Mouse (Mus musculus) embryonic facial prominence, embryonic 14.5 days (tissue): ENCODE data around the gene Kbtbd6. TPM values are rescaled to one million over a fixed set of nuclear protein-coding genes. Genes with fewer than 3 reads are reported as not detected.
"Not testable (repeated sequence)": the region's sequence is repeated elsewhere in the genome, so short reads cannot be mapped to it uniquely, and the experiment has no call there.

Source experiments
- ATAC-seq: fragments of 200-750 bp; cut with Nextera tagmentation; 2 replicates; pipeline ENCODE4 v1.8.0; 2017; ENCODE audit warnings: low read depth, moderate number of reproducible peaks, moderate TSS enrichment
- DNase-seq: peaks from one replicate; pipeline ENCODE4 v3.0.0-alpha.2; 2015; ENCODE audit warnings: low spot score
- H3K27ac ChIP-seq: fragments of 300-500 bp; sonication (generic); replicated peaks from 2 replicates; pipeline ENCODE4 v1.5.1; 2014; ENCODE audit warnings: low read depth, mild to moderate bottlenecking, low read length, moderate library complexity
- H3K27me3 ChIP-seq: fragments of 300-500 bp; sonication (generic); replicated peaks from 2 replicates; pipeline ENCODE4 v1.6.1; 2014; ENCODE audit warnings: low read length; ENCODE audit not compliant: control insufficient read depth, insufficient read depth
- H3K36me3 ChIP-seq: fragments of 300-500 bp; sonication (generic); 2 replicates; pipeline ENCODE4 v1.6.1; 2014; ENCODE audit warnings: low read length, mixed read lengths; ENCODE audit not compliant: control insufficient read depth, insufficient read depth
- H3K4me1 ChIP-seq: fragments of 300-500 bp; sonication (generic); 2 replicates; pipeline ENCODE4 v1.6.1; 2014; ENCODE audit warnings: antibody characterized with exemption, low read length; ENCODE audit not compliant: control insufficient read depth, insufficient read depth
- H3K4me2 ChIP-seq: fragments of 300-500 bp; sonication (generic); 2 replicates; pipeline ENCODE4 v1.6.1; 2014; ENCODE audit warnings: low read depth, mild to moderate bottlenecking, low read length, moderate library complexity, mixed read lengths
- H3K4me3 ChIP-seq: fragments of 300-500 bp; sonication (generic); 2 replicates; pipeline ENCODE4 v1.5.1; 2014; ENCODE audit warnings: low read depth, mild to moderate bottlenecking, low read length
- H3K9ac ChIP-seq: fragments of 300-500 bp; sonication (generic); 2 replicates; pipeline ENCODE4 v1.6.1; 2014; ENCODE audit warnings: low read depth, mild to moderate bottlenecking, low read length, moderate library complexity, mixed read lengths
- H3K9me3 ChIP-seq: fragments of 300-500 bp; sonication (generic); 2 replicates; pipeline ENCODE4 v1.6.1; 2016; ENCODE audit warnings: low read length; ENCODE audit not compliant: control insufficient read depth
- WGBS: fragments of 180-500 bp; shearing (Covaris S2); extraction: QIAGEN DNeasy Blood & Tissue Kit; methylation state at CpG from one replicate; pipeline ENCODE4 v1.1.7; 2014; 5-methylcytosine and 5-hydroxymethylcytosine counted together
- polyA plus RNA-seq: library from polyadenylated mRNA; unstranded; fragments of >200 nt; fragmentation: Nextera tagmentation; extraction: Ambion mirVana; gene quantifications from 2 replicates; pipeline ENCODE4 v1.2.1, GENCODE M21; 2014

The Kbtbd6 gene
- polyA plus RNA-seq, 1 experiment from 2014 or later, result 2.4 TPM

DNA sequence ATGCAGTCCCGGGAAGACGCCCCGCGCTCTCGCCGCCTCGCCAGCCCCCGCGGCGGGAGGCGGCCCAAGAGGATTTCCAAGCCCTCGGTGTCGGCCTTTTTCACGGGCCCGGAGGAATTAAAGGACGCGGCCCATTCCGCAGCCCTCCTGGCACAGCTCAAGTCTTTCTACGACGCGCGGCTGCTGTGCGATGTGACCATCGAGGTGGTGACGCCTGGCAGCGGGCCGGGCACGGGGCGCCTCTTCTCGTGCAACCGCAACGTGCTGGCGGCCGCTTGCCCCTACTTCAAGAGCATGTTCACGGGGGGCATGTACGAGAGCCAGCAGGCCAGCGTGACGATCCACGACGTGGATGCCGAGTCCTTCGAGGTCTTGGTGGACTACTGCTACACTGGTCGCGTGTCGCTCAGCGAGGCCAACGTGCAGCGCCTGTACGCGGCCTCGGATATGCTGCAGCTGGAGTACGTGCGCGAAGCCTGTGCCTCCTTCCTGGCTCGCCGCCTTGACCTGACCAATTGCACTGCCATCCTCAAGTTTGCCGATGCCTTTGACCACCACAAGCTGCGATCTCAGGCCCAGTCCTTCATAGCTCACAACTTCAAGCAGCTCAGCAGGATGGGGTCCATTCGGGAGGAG lies 24.8 kb upstream of the Kbtbd6 start:
- Histone ChIP-seq H3K4me2 (peak overlapping the region; percentile 51), H3K9ac (peak overlapping the region; percentile 63), H3K36me3 (peaks cover 13% of the 10 kb centered on the region), H3K27ac (peak overlapping the region; percentile 85), H3K4me3 (peak overlapping the region; percentile 47), H3K9me3 (peaks cover 14% of the 10 kb centered on the region)
- not testable (repeated sequence) for H3K27me3 ChIP-seq, DNase-seq, H3K4me1 ChIP-seq
- ATAC-seq, result peak; percentile 3; the same call in 1 of the 2 replicates
- WGBS, result 100% methylated on average over 1 of the region's 59 CpGs

DNA sequence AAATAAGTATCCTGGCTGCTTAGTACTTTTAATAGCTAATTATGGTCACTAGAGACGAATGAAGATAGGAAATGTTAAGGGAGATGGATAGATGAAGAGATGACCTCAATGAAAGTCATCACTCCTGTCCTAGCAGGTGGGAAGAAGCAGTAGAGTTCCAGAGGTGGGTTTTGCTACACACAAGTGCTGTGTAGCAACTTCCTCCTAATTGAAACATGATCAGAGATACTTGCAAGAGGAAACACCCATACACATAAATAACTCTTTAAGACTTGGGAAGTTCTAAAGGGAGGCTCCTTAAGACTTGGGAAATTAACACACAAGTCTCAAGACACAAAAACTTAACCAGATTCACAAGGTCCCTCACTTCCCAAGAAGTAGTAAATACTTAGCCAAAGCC lies 17.6 kb upstream of the Kbtbd6 start:
- H3K27me3 ChIP-seq, result no peaks in the 10 kb centered on the region
- no peak for ATAC-seq

DNA sequence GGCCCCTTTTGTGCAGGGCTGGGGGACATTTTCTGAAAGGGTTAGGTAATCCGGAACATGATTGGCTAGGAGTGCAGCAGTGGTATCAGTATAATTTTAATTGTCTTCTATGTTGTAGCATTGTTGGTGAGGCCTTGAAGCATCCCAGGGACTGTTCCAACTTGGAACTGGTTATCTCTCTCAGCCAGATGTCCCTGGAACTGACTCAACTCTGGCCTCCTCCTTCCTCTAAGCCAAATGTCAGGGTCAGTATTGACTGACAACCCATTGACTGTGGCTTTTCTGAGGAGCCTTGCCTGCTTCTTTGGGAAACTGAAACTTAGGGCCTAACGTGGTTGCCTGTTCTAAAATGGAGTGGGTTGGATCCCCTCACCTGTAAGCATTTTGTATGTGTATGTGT lies 11.0 kb upstream of the Kbtbd6 start:
- Histone ChIP-seq H3K9me3 (no peaks in the 10 kb centered on the region), H3K9ac (no peak overlapping the region)
- WGBS, result 86% methylated on average over 2 of the region's 2 CpGs

More for the DNA sequence above, 17.6 kb upstream of the Kbtbd6 start:
- no peaks in the 10 kb centered on the region for H3K4me1 ChIP-seq
- no peaks in the 10 kb centered on the region for H3K36me3 ChIP-seq
- H3K9ac ChIP-seq, result no peak overlapping the region
- DNase-seq, result no peak
- no peaks in the 10 kb centered on the region for H3K9me3 ChIP-seq
- H3K4me3 ChIP-seq, result no peak overlapping the region
- H3K4me2 ChIP-seq, result no peak overlapping the region
- 77% methylated on average over 1 of the region's 1 CpGs for WGBS
- H3K27ac ChIP-seq, result no peak overlapping the region

DNA sequence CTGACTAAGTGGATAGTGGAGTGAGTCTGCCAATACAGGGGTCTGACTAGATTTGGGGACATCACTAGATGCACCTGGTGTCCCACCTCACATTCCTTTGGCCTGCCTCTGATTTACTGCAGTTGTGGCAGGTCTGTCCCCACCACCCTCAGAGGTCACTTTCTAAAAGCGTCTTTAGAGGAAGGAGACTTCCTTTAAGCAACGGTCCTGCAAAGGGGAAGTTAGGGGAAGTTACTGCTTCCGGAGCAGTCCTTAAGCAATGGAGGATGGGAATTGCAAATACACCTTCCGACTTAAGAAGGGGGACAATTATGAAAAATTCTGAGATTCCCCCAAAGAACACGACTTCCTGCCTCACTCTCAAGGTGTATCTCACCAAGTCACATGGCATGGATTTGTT lies 10.2 kb upstream of the Kbtbd6 start:
- DNase-seq (no peak), ATAC-seq (no peak)
- H3K4me1 ChIP-seq, result no peaks in the 10 kb centered on the region
- H3K27me3 ChIP-seq, result no peaks in the 10 kb centered on the region
- no peak overlapping the region for H3K27ac ChIP-seq
- H3K9ac ChIP-seq, result no peak overlapping the region
- no peaks in the 10 kb centered on the region for H3K36me3 ChIP-seq
- H3K4me3 ChIP-seq, result no peak overlapping the region
- H3K4me2 ChIP-seq, result no peak overlapping the region
- WGBS, result 84% methylated on average over 5 of the region's 5 CpGs
- H3K9me3 ChIP-seq, result no peaks in the 10 kb centered on the region

More for the DNA sequence above, 11.0 kb upstream of the Kbtbd6 start:
- no peak for ATAC-seq
- Histone ChIP-seq H3K27me3 (no peaks in the 10 kb centered on the region), H3K4me1 (no peaks in the 10 kb centered on the region), H3K27ac (no peak overlapping the region), H3K4me2 (no peak overlapping the region), H3K4me3 (no peak overlapping the region), H3K36me3 (no peaks in the 10 kb centered on the region)
- no peak for DNase-seq

DNA sequence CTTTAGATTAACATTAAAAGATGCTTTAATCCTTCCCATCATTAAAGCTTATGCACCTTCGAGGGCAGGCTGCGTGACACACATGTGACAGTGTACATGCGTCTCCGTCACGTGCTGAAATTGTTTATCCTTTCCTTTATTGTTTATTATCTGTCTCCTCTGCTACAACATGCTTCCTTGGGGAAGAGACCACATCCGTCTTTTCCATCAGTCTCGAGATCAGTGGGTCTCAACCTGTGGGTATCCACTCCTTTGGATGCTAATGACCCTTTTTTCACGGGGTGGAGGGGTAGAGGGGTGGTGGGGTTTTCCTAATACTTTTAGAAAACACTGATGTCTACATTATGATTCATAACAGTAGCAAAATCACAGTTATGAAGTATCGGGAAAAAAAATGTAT lies 7.0 kb upstream of the Kbtbd6 start:
- Histone ChIP-seq H3K27me3 (no peaks in the 10 kb centered on the region), H3K4me2 (no peak overlapping the region), H3K4me3 (no peak overlapping the region), H3K9ac (no peak overlapping the region), H3K4me1 (no peaks in the 10 kb centered on the region), H3K27ac (no peak overlapping the region), H3K9me3 (no peaks in the 10 kb centered on the region), H3K36me3 (no peaks in the 10 kb centered on the region)
- WGBS, result 88% methylated on average over 9 of the region's 9 CpGs
- ATAC-seq, result no peak
- DNase-seq, result no peak

DNA sequence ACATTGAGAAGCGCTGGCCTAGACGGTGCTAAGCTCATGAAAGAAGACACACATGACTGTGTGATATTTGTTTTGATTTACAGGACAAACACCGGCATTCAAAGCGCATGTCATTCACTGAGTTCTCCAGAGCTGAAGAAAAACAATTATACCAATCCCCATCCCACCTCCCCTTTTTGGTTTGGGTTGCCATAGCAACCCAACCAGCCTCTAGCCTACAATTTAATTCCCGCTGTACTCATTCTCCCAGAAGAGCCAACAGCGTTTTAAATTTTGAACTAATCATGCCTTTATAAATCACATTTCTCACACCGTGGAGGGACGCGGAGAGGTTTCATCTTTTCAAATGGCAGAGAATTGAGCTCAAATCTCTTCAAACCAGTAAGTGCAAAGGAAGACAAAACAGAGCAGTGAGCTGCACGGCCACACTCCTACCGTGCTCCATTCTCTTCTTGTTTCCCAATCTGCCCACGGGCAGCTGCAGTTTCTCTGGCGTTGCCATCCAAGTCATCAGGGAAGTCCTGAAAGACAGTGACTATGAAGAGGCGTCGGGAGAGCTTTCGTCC lies 6.5 kb upstream of the Kbtbd6 start:
- Histone ChIP-seq H3K36me3 (no peaks in the 10 kb centered on the region), H3K27ac (no peak overlapping the region), H3K27me3 (no peaks in the 10 kb centered on the region), H3K4me2 (no peak overlapping the region), H3K4me1 (no peaks in the 10 kb centered on the region), H3K4me3 (no peak overlapping the region), H3K9ac (no peak overlapping the region), H3K9me3 (no peaks in the 10 kb centered on the region)
- DNase-seq (peak; percentile 18), ATAC-seq (0 out of 2 replicates have a peak, but pooled peaks have one; percentile 33)
- WGBS, result 56% methylated on average over 16 of the region's 16 CpGs

DNA sequence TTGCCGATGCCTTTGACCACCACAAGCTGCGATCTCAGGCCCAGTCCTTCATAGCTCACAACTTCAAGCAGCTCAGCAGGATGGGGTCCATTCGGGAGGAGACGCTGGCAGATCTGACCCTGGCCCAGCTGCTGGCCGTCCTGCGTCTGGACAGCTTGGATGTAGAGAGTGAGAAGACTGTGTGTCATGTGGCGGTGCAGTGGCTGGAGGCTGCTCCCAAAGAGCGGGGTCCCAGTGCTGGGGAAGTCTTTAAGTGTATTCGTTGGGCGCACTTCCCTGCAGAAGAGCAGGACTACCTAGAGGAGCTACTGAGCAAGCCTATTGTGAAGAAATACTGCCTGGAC lies 928 bp downstream of the Kbtbd6 start:
- not testable (repeated sequence) for H3K4me2 ChIP-seq, H3K27ac ChIP-seq, H3K27me3 ChIP-seq, H3K9ac ChIP-seq, H3K4me1 ChIP-seq, DNase-seq, H3K36me3 ChIP-seq, ATAC-seq, H3K4me3 ChIP-seq
- 94% methylated on average over 5 of the region's 10 CpGs for WGBS
- peaks cover 18% of the 10 kb centered on the region; the same call in 1 of the 2 replicates for H3K9me3 ChIP-seq

DNA sequence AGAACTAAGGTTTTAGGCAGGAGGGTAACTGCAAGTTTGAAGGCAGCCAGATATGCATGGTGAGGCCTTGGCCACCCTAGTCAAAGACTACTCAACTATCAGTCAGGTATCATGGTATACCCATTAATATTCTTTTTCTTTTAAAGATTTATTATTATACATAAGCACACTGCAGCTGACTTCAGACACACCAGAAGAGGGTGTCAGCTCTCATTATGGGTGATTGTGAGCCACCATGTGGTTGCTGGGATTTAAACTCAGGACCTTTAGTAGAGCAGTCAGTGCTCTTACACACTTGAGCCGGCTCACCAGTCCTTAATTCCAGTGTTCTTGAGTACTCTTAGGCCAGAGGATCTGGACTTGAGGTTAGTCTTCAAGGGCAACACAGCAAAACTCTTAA lies 8.8 kb downstream of the Kbtbd6 start:
- 90% methylated on average over 1 of the region's 1 CpGs for WGBS
- no peak overlapping the region for H3K27ac ChIP-seq
- no peak overlapping the region for H3K9ac ChIP-seq
- H3K27me3 ChIP-seq, result no peaks in the 10 kb centered on the region
- no peak for ATAC-seq
- DNase-seq, result no peak
- H3K36me3 ChIP-seq, result peaks cover 47% of the 10 kb centered on the region
- 0 out of 2 replicates have a peak, but pooled peaks cover 1% of the 10 kb centered on the region for H3K9me3 ChIP-seq
- H3K4me3 ChIP-seq, result no peak overlapping the region
- no peak overlapping the region for H3K4me2 ChIP-seq
- H3K4me1 ChIP-seq, result no peaks in the 10 kb centered on the region

DNA sequence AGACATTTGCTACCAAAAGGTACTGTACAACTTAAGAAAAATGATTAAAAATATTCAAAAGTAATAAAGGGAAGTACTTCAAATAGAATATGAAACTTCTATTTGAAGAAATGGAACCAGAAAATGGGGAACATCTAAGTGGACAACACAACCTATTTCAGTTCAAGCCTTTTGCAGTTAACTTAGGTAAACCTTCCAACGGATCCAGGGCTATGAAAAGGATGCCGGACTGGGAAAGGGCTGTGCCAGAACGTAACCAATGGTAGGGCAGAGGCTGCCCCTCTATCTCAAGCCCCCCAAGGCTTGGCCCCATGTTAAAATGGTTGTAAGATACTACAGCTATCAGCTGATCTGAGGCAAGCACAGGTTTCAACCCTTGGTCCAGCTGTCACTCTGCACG lies 9.4 kb downstream of the Kbtbd6 start:
- ATAC-seq (no peak), DNase-seq (no peak)
- Histone ChIP-seq H3K9me3 (no peaks in the 10 kb centered on the region), H3K4me2 (no peak overlapping the region), H3K4me1 (no peaks in the 10 kb centered on the region), H3K4me3 (no peak overlapping the region), H3K36me3 (peaks cover 53% of the 10 kb centered on the region), H3K9ac (no peak overlapping the region), H3K27me3 (no peaks in the 10 kb centered on the region), H3K27ac (no peak overlapping the region)
- 95% methylated on average over 4 of the region's 4 CpGs for WGBS
